Mouse (Mus musculus): ENCODE data around the gene Eppin. TPM values are rescaled to one million over a fixed set of nuclear protein-coding genes. Genes with fewer than 3 reads are reported as not detected.

Eppin gene
- polyA plus RNA-seq (2012; fragmentation: generic; extraction: Trizol), result not detected

GRCm38 (mm10) chr2:164593494-164593893 is at the start of gene Eppin:
Gene Eppin (minus strand): TSS chr2:164593594.

GRCm38 (mm10) chr2:164638696-164639095 is 45.3 kb upstream of the Eppin start, which contains the start of gene Wfdc16:
Gene Wfdc16 (minus strand): TSS chr2:164638796.

GRCm38 (mm10) chr2:164613471-164613870 is 20.1 kb upstream of the Eppin start, which contains the start of the genes Wfdc6b and Wfdc8:
Gene Wfdc6b (plus strand): TSS chr2:164613522.
Gene Wfdc8 (minus strand): TSS chr2:164613626.

GRCm38 (mm10) chr2:164585025-164585725 is 8.2 kb downstream of the Eppin start, which contains the start of gene Wfdc6a:
Gene Wfdc6a (minus strand): TSS chr2:164585447.

GRCm38 (mm10) chr2:164573359-164573758 is 20.0 kb downstream of the Eppin start, which contains the start of gene Spint3:
Gene Spint3 (minus strand): TSS chr2:164573459.

GRCm38 (mm10) chr2:164562391-164563188 is 30.8 kb downstream of the Eppin start, which contains the start of gene Wfdc2:
Gene Wfdc2 (plus strand): TSS chr2:164562413.

Other genes with a start within 250 kb of the Eppin start
- gene Slpi, start 204.5 kb downstream of the Eppin start, polyA plus RNA-seq (2012; fragmentation: generic; extraction: Trizol), result 1 to 10 TPM; 5.8 to 9.0 TPM
- gene Rbpjl, start 190.5 kb downstream of the Eppin start, polyA plus RNA-seq (2012; fragmentation: generic; extraction: Trizol), result under 1 TPM in 1 of 2 experiments, not detected in 1; 0.02 TPM
- 1 to 10 TPM in 1 of 2 experiments, under 1 TPM in 1; 0.02 to 1.3 TPM for gene Matn4, start 188.4 kb downstream of the Eppin start, polyA plus RNA-seq (2012; fragmentation: generic; extraction: Trizol)
- gene Sdc4, start 149.7 kb downstream of the Eppin start, polyA plus RNA-seq (2012; fragmentation: generic; extraction: Trizol), result 100 to 1,000 TPM in 1 of 2 experiments, 10 to 100 TPM in 1; 15.9 to 107 TPM
- gene Sys1, start 136.6 kb downstream of the Eppin start, polyA plus RNA-seq (2012; fragmentation: generic; extraction: Trizol), result 10 to 100 TPM; 54.4 to 73.3 TPM
- gene Gm20458, start 132.6 kb downstream of the Eppin start, polyA plus RNA-seq (2012; fragmentation: generic; extraction: Trizol), result 10 to 100 TPM; 15.0 to 18.1 TPM
- gene Trp53tg5, start 119.9 kb downstream of the Eppin start, polyA plus RNA-seq (2012; fragmentation: generic; extraction: Trizol), result not detected
- gene Dbndd2, start 107.5 kb downstream of the Eppin start, polyA plus RNA-seq (2012; fragmentation: generic; extraction: Trizol), result 1 to 10 TPM; 6.0 to 8.9 TPM
- 100 to 1,000 TPM in 1 of 2 experiments, 10 to 100 TPM in 1; 77.8 to 142 TPM for gene Pigt, start 96.1 kb downstream of the Eppin start, polyA plus RNA-seq (2012; fragmentation: generic; extraction: Trizol)
- gene Wfdc2, start 31.2 kb downstream of the Eppin start, polyA plus RNA-seq (2012; fragmentation: generic; extraction: Trizol), result not detected
- not detected for gene Spint3, start 20.1 kb downstream of the Eppin start, polyA plus RNA-seq (2012; fragmentation: generic; extraction: Trizol)
- gene Wfdc6a, start 8.1 kb downstream of the Eppin start, polyA plus RNA-seq (2012; fragmentation: generic; extraction: Trizol), result not detected
- not detected for gene Wfdc6b, start 19.9 kb upstream of the Eppin start, polyA plus RNA-seq (2012; fragmentation: generic; extraction: Trizol)
- gene Wfdc8, start 20.0 kb upstream of the Eppin start, polyA plus RNA-seq (2012; fragmentation: generic; extraction: Trizol), result not detected
- not detected for gene Wfdc16, start 45.2 kb upstream of the Eppin start, polyA plus RNA-seq (2012; fragmentation: generic; extraction: Trizol)
- not detected for gene Wfdc10, start 62.5 kb upstream of the Eppin start, polyA plus RNA-seq (2012; fragmentation: generic; extraction: Trizol)
- not detected for gene Wfdc9, start 63.0 kb upstream of the Eppin start, polyA plus RNA-seq (2012; fragmentation: generic; extraction: Trizol)
- not detected for gene Wfdc11, start 80.5 kb upstream of the Eppin start, polyA plus RNA-seq (2012; fragmentation: generic; extraction: Trizol)
- gene Wfdc13, start 91.5 kb upstream of the Eppin start, polyA plus RNA-seq (2012; fragmentation: generic; extraction: Trizol), result under 1 TPM in 1 of 2 experiments, not detected in 1; 0.04 TPM
- not detected for gene Spint4, start 104.9 kb upstream of the Eppin start, polyA plus RNA-seq (2012; fragmentation: generic; extraction: Trizol)
- gene Spint5, start 121.7 kb upstream of the Eppin start, polyA plus RNA-seq (2012; fragmentation: generic; extraction: Trizol), result not detected
- 1 to 10 TPM in 1 of 2 experiments, under 1 TPM in 1; 0.27 to 1.1 TPM for gene Wfdc3, start 152.3 kb upstream of the Eppin start, polyA plus RNA-seq (2012; fragmentation: generic; extraction: Trizol)
- 10 to 100 TPM; 55.3 to 58.9 TPM for gene Dnttip1, start 152.4 kb upstream of the Eppin start, polyA plus RNA-seq (2012; fragmentation: generic; extraction: Trizol)
- 100 to 1,000 TPM; 116 to 219 TPM for gene Ube2c, start 176.3 kb upstream of the Eppin start, polyA plus RNA-seq (2012; fragmentation: generic; extraction: Trizol)
- under 1 TPM in 1 of 2 experiments, not detected in 1; 0.19 TPM for gene Tnnc2, start 186.4 kb upstream of the Eppin start, polyA plus RNA-seq (2012; fragmentation: generic; extraction: Trizol)
- gene Snx21, start 192.2 kb upstream of the Eppin start, polyA plus RNA-seq (2012; fragmentation: generic; extraction: Trizol), result 10 to 100 TPM; 29.7 to 50.1 TPM
- 10 to 100 TPM; 10.7 to 19.9 TPM for gene Acot8, start 211.3 kb upstream of the Eppin start, polyA plus RNA-seq (2012; fragmentation: generic; extraction: Trizol)
- gene Zswim3, start 211.5 kb upstream of the Eppin start, polyA plus RNA-seq (2012; fragmentation: generic; extraction: Trizol), result 1 to 10 TPM; 2.1 to 4.9 TPM
- 10 to 100 TPM in 1 of 2 experiments, 1 to 10 TPM in 1; 9.1 to 10.1 TPM for gene Zswim1, start 229.1 kb upstream of the Eppin start, polyA plus RNA-seq (2012; fragmentation: generic; extraction: Trizol)
- gene Spata25, start 234.9 kb upstream of the Eppin start, polyA plus RNA-seq (2012; fragmentation: generic; extraction: Trizol), result under 1 TPM in 1 of 2 experiments, not detected in 1; 0.26 TPM
- 100 to 1,000 TPM in 1 of 2 experiments, 10 to 100 TPM in 1; 94.4 to 205 TPM for gene Ctsa, start 239.3 kb upstream of the Eppin start, polyA plus RNA-seq (2012; fragmentation: generic; extraction: Trizol)
- gene Neurl2, start 239.9 kb upstream of the Eppin start, polyA plus RNA-seq (2012; fragmentation: generic; extraction: Trizol), result 1 to 10 TPM; 2.4 to 6.6 TPM